ENCODE assay signal across 8 mouse cellular contexts in the genomic region with DNA sequence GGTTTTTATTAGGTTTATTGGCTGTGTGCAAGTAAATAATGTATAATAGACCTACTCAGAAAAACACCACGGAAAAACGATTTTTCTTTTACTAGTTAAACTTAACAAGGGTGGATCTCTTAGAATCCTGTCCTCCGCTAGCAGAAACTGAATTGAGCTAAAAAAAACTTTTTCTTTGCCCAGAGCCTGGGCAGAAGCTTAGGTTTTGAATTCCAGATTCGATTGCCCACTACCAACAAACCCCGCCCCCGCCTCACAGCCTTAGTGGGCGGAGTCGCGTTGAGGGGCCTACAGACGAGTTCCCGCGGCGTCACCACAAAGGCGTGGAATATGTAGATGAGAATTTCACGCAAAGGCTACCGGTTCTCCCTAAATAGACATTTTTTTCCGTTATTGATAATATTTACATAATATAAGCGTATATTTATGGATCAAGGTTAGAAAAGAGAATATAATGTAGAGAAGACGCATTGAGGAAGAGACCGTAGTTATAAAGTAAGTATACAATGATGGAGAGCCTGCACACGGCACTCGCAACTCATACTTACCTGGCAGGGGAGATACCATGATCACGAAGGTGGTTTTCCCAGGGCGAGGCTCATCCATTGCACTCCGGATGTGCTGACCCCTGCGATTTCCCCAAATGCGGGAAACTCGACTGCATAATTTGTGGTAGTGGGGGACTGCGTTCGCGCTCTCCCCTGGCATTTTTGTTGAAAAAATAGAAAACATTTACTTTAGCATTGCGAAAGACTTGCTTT. TPM values are rescaled to one million over a fixed set of nuclear protein-coding genes. Genes with fewer than 3 reads are reported as not detected.
A peak's percentile ranks its signal among the peaks of the same experiment; 100 is the strongest.
DNase-seq lines count a peak whose midpoint lies in the region; ATAC-seq lines count a peak whose summit lies in the region.

No protein-coding gene starts in this region.

- peaks cover 12% of the 10 kb centered on the region for H3K36me3 ChIP-seq in hindbrain, embryonic 13.5 days

- ATAC-seq in hindbrain, embryonic 13.5 days (ENCODE audit: low FRiP score), result peak; percentile 90

- no peaks in the 10 kb centered on the region for H3K27me3 ChIP-seq in hindbrain, embryonic 13.5 days

- peak; percentile 98 for DNase-seq in NIH3T3 (ENCODE audit: low read depth)
- peak; percentile 98 to 99 for DNase-seq in cerebellum, postnatal 10 days
- DNase-seq in frontal cortex, postnatal 10 days (ENCODE audit: low spot score in 2 of 2), result peak; percentile 93 to 94
- peak; percentile 77 to 88 for DNase-seq in layer of hippocampus, postnatal 25 days (ENCODE audit: extremely low spot score in 1 of 2, low spot score in 1 of 2)
- DNase-seq in lung, postnatal 25 days (ENCODE audit: low spot score), result peak; percentile 96
- peak; percentile 98 for DNase-seq in retina, embryonic 14.5 days (ENCODE audit: low spot score)
- DNase-seq in thymus, postnatal 4 days, result peak; percentile 98

- under 1% methylated on average over 32 of the region's 32 CpGs for WGBS in hindbrain, embryonic 13.5 days

- peak overlapping the region; percentile 63 for H3K4me2 ChIP-seq in hindbrain, embryonic 13.5 days

- peak overlapping the region; percentile 78 for H3K4me3 ChIP-seq in hindbrain, embryonic 13.5 days

- H3K4me1 ChIP-seq in hindbrain, embryonic 13.5 days (replicated peaks), result peaks cover 20% of the 10 kb centered on the region

- peak overlapping the region; percentile 98 for H3K27ac ChIP-seq in hindbrain, embryonic 13.5 days

- no peaks in the 10 kb centered on the region for H3K9me3 ChIP-seq in hindbrain, embryonic 13.5 days

- H3K9ac ChIP-seq in hindbrain, embryonic 13.5 days, result peak overlapping the region; percentile 87

RNA-seq across cellular contexts. Expression of a gene that starts 0.7 kb away (rescaled TPM):
- polyA plus RNA-seq in hindbrain, embryonic 13.5 days (2015; fragmentation: Nextera tagmentation; extraction: Ambion mirVana), result 90.3 and 97.2 TPM in 2 replicates
- 10 to 100 TPM; 41.3 to 44.9 TPM for total RNA-seq in layer of hippocampus, postnatal 25 days (2021)

RNA-seq across cellular contexts. Expression of a gene that starts 40.0 kb away (rescaled TPM):
- 182 and 193 TPM in 2 replicates for polyA plus RNA-seq in hindbrain, embryonic 13.5 days (2015; fragmentation: Nextera tagmentation; extraction: Ambion mirVana)
- 10 to 100 TPM; 25.5 to 30.0 TPM for total RNA-seq in layer of hippocampus, postnatal 25 days (2021)

Comparison
In these comparisons a context has a peak if more than half of its experiments do, and no peak if none do; other contexts are left out.
1. Peak in every context shown above with its lines: DNase-seq, ATAC-seq, H3K4me3 ChIP-seq and H3K27ac ChIP-seq.